Mouse (Mus musculus) heart, embryonic 13.5 days (tissue): Measurements from ENCODE around the gene Epha4. TPM values are rescaled to one million over a fixed set of nuclear protein-coding genes. Genes with fewer than 3 reads are reported as not detected.

Experiments
- ATAC-seq: fragments of 200-750 bp; cut with Nextera tagmentation; 2 replicates; pipeline ENCODE4 v1.8.0; 2017; ENCODE audit warnings: moderate TSS enrichment; ENCODE audit not compliant: insufficient number of reproducible peaks, low FRiP score, low TSS enrichment; ENCODE audit errors: extremely low read depth
- H3K27ac ChIP-seq: fragments of 300-500 bp; sonication (generic); replicated peaks from 2 replicates; pipeline ENCODE4 v1.5.1; 2015; ENCODE audit warnings: moderate library complexity, mild to moderate bottlenecking, inconsistent platforms
- H3K27me3 ChIP-seq: fragments of 300-500 bp; sonication (generic); replicated peaks from 2 replicates; pipeline ENCODE4 v1.6.1; 2015; ENCODE audit warnings: mild to moderate bottlenecking, inconsistent platforms
- H3K36me3 ChIP-seq: fragments of 300-500 bp; sonication (generic); 2 replicates; pipeline ENCODE4 v1.6.1; 2015; ENCODE audit warnings: mild to moderate bottlenecking, inconsistent platforms
- H3K4me1 ChIP-seq: fragments of 300-500 bp; sonication (generic); 2 replicates; pipeline ENCODE4 v1.6.1; 2015; ENCODE audit warnings: inconsistent platforms
- H3K4me2 ChIP-seq: fragments of 300-500 bp; sonication (generic); 2 replicates; pipeline ENCODE4 v1.6.1; 2015; ENCODE audit warnings: inconsistent platforms, mild to moderate bottlenecking, moderate library complexity
- H3K4me3 ChIP-seq: fragments of 300-500 bp; sonication (generic); 2 replicates; pipeline ENCODE4 v1.5.1; 2015; ENCODE audit warnings: moderate library complexity, mild to moderate bottlenecking, inconsistent platforms
- H3K9ac ChIP-seq: fragments of 300-500 bp; sonication (generic); 2 replicates; pipeline ENCODE4 v1.6.1; 2015; ENCODE audit warnings: inconsistent platforms, mild to moderate bottlenecking, moderate library complexity
- H3K9me3 ChIP-seq: fragments of 300-500 bp; sonication (generic); 2 replicates; pipeline ENCODE4 v1.6.1; 2016; ENCODE audit warnings: inconsistent platforms
- WGBS: fragments of 180-500 bp; shearing (Covaris S2); methylation state at CpG from one replicate; pipeline ENCODE4 v1.1.7; 2015; ENCODE audit warnings: mixed read lengths; 5-methylcytosine and 5-hydroxymethylcytosine counted together
- polyA plus RNA-seq: library from polyadenylated mRNA; unstranded; fragments of >200 nt; fragmentation: Nextera tagmentation; extraction: Ambion mirVana; gene quantifications from 2 replicates; pipeline ENCODE4 v1.2.1, GENCODE M21; 2015

Epha4 gene
- polyA plus RNA-seq, 1 experiment from 2014 or later: 6.0 TPM

- Histone ChIP-seq H3K4me1 (peaks cover 32% of the 10 kb centered on the region), H3K9ac (no peak overlapping the region), H3K27me3 (no peaks in the 10 kb centered on the region), H3K36me3 (0 out of 2 replicates have a peak, but pooled peaks cover 5% of the 10 kb centered on the region), H3K9me3 (no peaks in the 10 kb centered on the region), H3K4me3 (no peak overlapping the region), H3K27ac (no peak overlapping the region), H3K4me2 (no peak overlapping the region)
- WGBS: 74% methylated on average over 3 of the region's 3 CpGs
- no peak for ATAC-seq
Observed at GRCm38 (mm10) chr1:77439383-77440074, 75.4 kb downstream of the Epha4 start.

GRCm38 (mm10) chr1:77438639-77439038 is 76.2 kb downstream of the Epha4 start:
- Histone ChIP-seq H3K9me3 (no peaks in the 10 kb centered on the region), H3K4me2 (no peak overlapping the region), H3K4me1 (peaks cover 31% of the 10 kb centered on the region), H3K27ac (no peak overlapping the region), H3K4me3 (no peak overlapping the region), H3K9ac (no peak overlapping the region), H3K27me3 (no peaks in the 10 kb centered on the region), H3K36me3 (0 out of 2 replicates have a peak, but pooled peaks cover 2% of the 10 kb centered on the region)
- WGBS: 56% methylated on average over 4 of the region's 4 CpGs
- ATAC-seq: no peak

- ATAC-seq: no peak
- WGBS: 75% methylated on average over 10 of the region's 10 CpGs
Observed at GRCm38 (mm10) chr1:77437881-77438610, 76.8 kb downstream of the Epha4 start.

GRCm38 (mm10) chr1:77435045-77435444 is 79.8 kb downstream of the Epha4 start:
- Histone ChIP-seq H3K4me2 (no peak overlapping the region), H3K4me3 (no peak overlapping the region), H3K9me3 (no peaks in the 10 kb centered on the region), H3K27me3 (no peaks in the 10 kb centered on the region), H3K9ac (no peak overlapping the region), H3K27ac (no peak overlapping the region), H3K4me1 (peaks cover 9% of the 10 kb centered on the region), H3K36me3 (no peaks in the 10 kb centered on the region)
- ATAC-seq: no peak
- WGBS: 30% methylated on average over 4 of the region's 4 CpGs

More at GRCm38 (mm10) chr1:77437881-77438610, 76.8 kb downstream of the Epha4 start:
- Histone ChIP-seq H3K4me2 (no peak overlapping the region), H3K36me3 (no peaks in the 10 kb centered on the region), H3K27ac (no peak overlapping the region), H3K9ac (no peak overlapping the region), H3K4me3 (no peak overlapping the region), H3K9me3 (no peaks in the 10 kb centered on the region), H3K27me3 (no peaks in the 10 kb centered on the region), H3K4me1 (peaks cover 31% of the 10 kb centered on the region)

GRCm38 (mm10) chr1:77433148-77433547 is 81.7 kb downstream of the Epha4 start:
- 94% methylated on average over 3 of the region's 3 CpGs for WGBS
- H3K36me3 ChIP-seq: no peaks in the 10 kb centered on the region
- H3K27ac ChIP-seq: no peak overlapping the region
- no peaks in the 10 kb centered on the region for H3K27me3 ChIP-seq
- no peaks in the 10 kb centered on the region for H3K9me3 ChIP-seq
- H3K4me3 ChIP-seq: no peak overlapping the region
- no peak overlapping the region for H3K9ac ChIP-seq
- H3K4me1 ChIP-seq: peaks cover 6% of the 10 kb centered on the region
- no peak for ATAC-seq
- no peak overlapping the region for H3K4me2 ChIP-seq

- no peak for ATAC-seq
Observed at GRCm38 (mm10) chr1:77432489-77432888, 82.4 kb downstream of the Epha4 start.

GRCm38 (mm10) chr1:77429174-77429573 is 85.7 kb downstream of the Epha4 start:
- H3K27me3 ChIP-seq: no peaks in the 10 kb centered on the region
- peaks cover 11% of the 10 kb centered on the region for H3K4me1 ChIP-seq
- H3K4me3 ChIP-seq: no peak overlapping the region
- no peak overlapping the region for H3K27ac ChIP-seq
- H3K9me3 ChIP-seq: no peaks in the 10 kb centered on the region
- 76% methylated on average over 6 of the region's 6 CpGs for WGBS
- H3K4me2 ChIP-seq: no peak overlapping the region
- ATAC-seq: no peak
- no peak overlapping the region for H3K9ac ChIP-seq
- H3K36me3 ChIP-seq: peaks cover 14% of the 10 kb centered on the region; the same call in 1 of the 2 replicates

More at GRCm38 (mm10) chr1:77432489-77432888, 82.4 kb downstream of the Epha4 start:
- no peak overlapping the region for H3K4me2 ChIP-seq
- no peaks in the 10 kb centered on the region for H3K36me3 ChIP-seq
- H3K9ac ChIP-seq: no peak overlapping the region
- H3K4me3 ChIP-seq: no peak overlapping the region
- peaks cover 6% of the 10 kb centered on the region for H3K4me1 ChIP-seq
- no peak overlapping the region for H3K27ac ChIP-seq
- 77% methylated on average over 2 of the region's 2 CpGs for WGBS
- H3K9me3 ChIP-seq: no peaks in the 10 kb centered on the region
- H3K27me3 ChIP-seq: no peaks in the 10 kb centered on the region

- no peak overlapping the region for H3K9ac ChIP-seq
- peaks cover 11% of the 10 kb centered on the region for H3K4me1 ChIP-seq
- no peak overlapping the region for H3K4me3 ChIP-seq
- H3K27ac ChIP-seq: no peak overlapping the region
- H3K4me2 ChIP-seq: no peak overlapping the region
- WGBS: 45% methylated on average over 6 of the region's 6 CpGs
- H3K9me3 ChIP-seq: no peaks in the 10 kb centered on the region
- H3K36me3 ChIP-seq: peaks cover 14% of the 10 kb centered on the region; the same call in 1 of the 2 replicates
- no peaks in the 10 kb centered on the region for H3K27me3 ChIP-seq
- no peak for ATAC-seq
Observed at GRCm38 (mm10) chr1:77426956-77427355, 87.9 kb downstream of the Epha4 start.

- no peak overlapping the region for H3K4me3 ChIP-seq
- peaks cover 17% of the 10 kb centered on the region for H3K4me1 ChIP-seq
- H3K9me3 ChIP-seq: no peaks in the 10 kb centered on the region
- no peaks in the 10 kb centered on the region for H3K27me3 ChIP-seq
- H3K36me3 ChIP-seq: peaks cover 14% of the 10 kb centered on the region; the same call in 1 of the 2 replicates
- H3K9ac ChIP-seq: no peak overlapping the region
- no peak overlapping the region for H3K27ac ChIP-seq
- 80% methylated on average over 3 of the region's 3 CpGs for WGBS
- no peak overlapping the region for H3K4me2 ChIP-seq
- no peak for ATAC-seq
Observed at GRCm38 (mm10) chr1:77425171-77425570, 89.7 kb downstream of the Epha4 start.

GRCm38 (mm10) chr1:77421081-77421480 is 93.8 kb downstream of the Epha4 start:
- peaks cover 8% of the 10 kb centered on the region; the same call in 1 of the 2 replicates for H3K36me3 ChIP-seq
- no peak overlapping the region for H3K27ac ChIP-seq
- H3K27me3 ChIP-seq: no peaks in the 10 kb centered on the region
- no peaks in the 10 kb centered on the region for H3K9me3 ChIP-seq
- WGBS: 82% methylated on average over 3 of the region's 3 CpGs
- H3K4me1 ChIP-seq: peaks cover 7% of the 10 kb centered on the region
- no peak overlapping the region for H3K4me3 ChIP-seq
- no peak overlapping the region for H3K9ac ChIP-seq
- no peak overlapping the region for H3K4me2 ChIP-seq
- no peak for ATAC-seq

GRCm38 (mm10) chr1:77420348-77420747 is 94.5 kb downstream of the Epha4 start:
- 58% methylated on average over 2 of the region's 2 CpGs for WGBS
- H3K4me2 ChIP-seq: no peak overlapping the region
- H3K9ac ChIP-seq: no peak overlapping the region
- ATAC-seq: no peak
- H3K36me3 ChIP-seq: 0 out of 2 replicates have a peak, but pooled peaks cover 3% of the 10 kb centered on the region
- H3K27ac ChIP-seq: no peak overlapping the region
- no peak overlapping the region for H3K4me3 ChIP-seq
- H3K9me3 ChIP-seq: no peaks in the 10 kb centered on the region
- peaks cover 7% of the 10 kb centered on the region for H3K4me1 ChIP-seq
- no peaks in the 10 kb centered on the region for H3K27me3 ChIP-seq
